Mouse (Mus musculus): ENCODE data around the gene Prcd.

The Prcd gene

DNA sequence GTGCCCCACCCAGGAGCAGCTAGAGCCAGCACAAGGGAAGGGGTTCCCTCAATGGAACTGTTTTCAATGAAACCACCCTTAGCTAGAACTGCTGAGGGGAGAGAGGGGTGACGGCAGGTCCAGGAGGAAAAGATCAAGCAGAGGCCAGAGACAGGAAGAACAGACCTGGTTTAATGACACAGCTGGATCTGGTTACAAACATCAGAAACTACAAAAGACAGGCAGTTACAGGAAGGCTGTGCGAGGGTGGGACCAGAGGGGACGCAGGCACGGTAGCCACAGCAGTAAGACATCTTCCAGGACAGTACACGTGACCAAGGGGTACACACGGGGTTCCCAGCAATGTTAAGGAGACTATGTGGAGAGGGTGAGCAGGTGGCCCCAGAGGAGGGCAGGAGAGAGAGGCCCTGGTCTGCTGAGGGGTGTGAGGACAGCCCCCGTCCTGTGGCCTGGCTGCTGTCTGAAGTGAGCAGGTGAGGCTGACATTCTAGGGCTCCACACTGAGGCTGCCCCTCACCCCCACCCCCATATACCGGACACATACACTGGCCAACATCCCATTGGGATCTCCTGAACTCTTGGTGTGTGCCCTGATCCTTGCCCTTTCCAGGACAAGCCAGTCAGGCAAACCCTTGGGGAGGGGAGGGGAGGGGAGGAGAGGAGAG, 7.8 kb upstream of the Prcd start:
- in situ Hi-C loops (cut with MboI; ENCODE audit: low pct_unique_long_range_greater_than_20kb in 1 of 2, low sequenced_read_pairs in 2 of 2, unreplicated experiment in 1 of 2) = loop anchor here in 1 of 2 experiments (10.0 kb wide), 1 partner anchor 159 kb away; no protein-coding TSS in a partner anchor

GRCm38 (mm10) chr11:116646136-116646535, 7.2 kb upstream of the Prcd start:
- in situ Hi-C loops (cut with MboI; ENCODE audit: low pct_unique_long_range_greater_than_20kb in 1 of 2, low sequenced_read_pairs in 2 of 2, unreplicated experiment in 1 of 2) = loop anchor here in 1 of 2 experiments (10.0 kb wide), 1 partner anchor 159 kb away; no protein-coding TSS in a partner anchor

DNA sequence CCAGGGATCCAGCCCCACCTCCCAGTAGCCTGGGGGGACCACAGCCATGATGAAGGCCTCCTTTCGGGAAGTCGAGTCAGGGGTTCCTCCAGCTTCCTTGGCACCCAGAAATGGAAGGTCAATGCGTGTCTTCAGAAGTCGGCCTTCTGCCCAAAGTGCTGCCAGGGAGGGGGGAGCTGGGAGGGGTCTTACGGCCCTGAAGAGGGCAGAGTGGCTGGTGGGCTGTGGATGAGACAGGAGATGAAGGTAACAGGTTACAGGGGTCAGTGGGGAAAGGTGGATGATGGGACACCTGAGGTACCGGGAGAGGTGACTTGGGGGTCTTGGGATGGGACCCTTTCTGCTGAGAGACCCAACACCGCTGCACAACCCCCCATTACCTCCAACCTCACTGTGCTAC, 6.6 kb upstream of the Prcd start:
- in situ Hi-C loops (cut with MboI; ENCODE audit: low pct_unique_long_range_greater_than_20kb in 1 of 2, low sequenced_read_pairs in 2 of 2, unreplicated experiment in 1 of 2) = loop anchor here in 1 of 2 experiments (10.0 kb wide), 1 partner anchor 158 kb away; no protein-coding TSS in a partner anchor

- in situ Hi-C loops (cut with MboI; ENCODE audit: low pct_unique_long_range_greater_than_20kb in 1 of 2, low sequenced_read_pairs in 2 of 2, unreplicated experiment in 1 of 2) = loop anchor here in 1 of 2 experiments (10.0 kb wide), 1 partner anchor 157 kb away; no protein-coding TSS in a partner anchor
Measured at GRCm38 (mm10) chr11:116647340-116647991, 5.9 kb upstream of the Prcd start.

DNA sequence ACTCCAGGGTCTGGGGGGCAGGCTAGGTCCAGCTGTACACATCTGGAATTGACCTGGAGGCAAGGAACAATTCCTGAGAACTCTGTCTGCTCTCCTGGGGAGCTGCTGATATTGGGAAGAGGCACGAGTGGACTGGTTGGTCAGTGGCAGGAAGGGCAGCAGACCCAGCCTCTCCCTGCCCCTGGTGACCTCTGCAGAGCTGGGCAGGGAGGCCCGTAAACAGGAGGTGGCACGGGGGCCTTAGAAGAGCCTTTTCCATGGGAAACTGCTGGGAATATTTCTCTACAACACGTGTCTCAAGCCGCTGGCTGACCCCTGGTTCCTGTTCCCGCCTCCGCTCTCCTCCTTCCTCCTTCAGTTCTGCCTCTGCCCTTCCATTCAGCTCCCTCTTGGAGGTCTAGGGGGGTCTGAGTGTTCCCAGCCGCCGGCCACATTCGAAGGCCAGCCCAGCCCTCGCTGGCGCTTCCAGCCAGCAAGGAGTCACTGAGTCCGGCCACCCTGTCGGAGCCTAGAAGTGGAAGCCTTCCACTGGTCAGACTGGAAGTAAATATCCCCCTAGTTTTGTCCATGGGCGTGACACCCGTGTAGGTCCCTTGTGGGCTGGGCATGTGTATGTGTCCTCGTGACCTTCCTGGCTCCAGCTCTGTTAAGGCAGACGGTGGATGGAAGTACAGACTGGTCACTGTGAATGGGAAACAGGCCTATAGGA, 5.0 kb upstream of the Prcd start:
- in situ Hi-C loops (cut with MboI; ENCODE audit: low pct_unique_long_range_greater_than_20kb in 1 of 2, low sequenced_read_pairs in 2 of 2, unreplicated experiment in 1 of 2) = loop anchor here in 1 of 2 experiments (10.0 kb wide), 1 partner anchor 156 kb away; no protein-coding TSS in a partner anchor

- in situ Hi-C loops (cut with MboI; ENCODE audit: low pct_unique_long_range_greater_than_20kb in 1 of 2, low sequenced_read_pairs in 2 of 2, unreplicated experiment in 1 of 2) = loop anchor here in 1 of 2 experiments (10.0 kb wide), 1 partner anchor 156 kb away; no protein-coding TSS in a partner anchor
Measured at GRCm38 (mm10) chr11:116648976-116649375, 4.4 kb upstream of the Prcd start.

GRCm38 (mm10) chr11:116649711-116650337, 3.5 kb upstream of the Prcd start:
- in situ Hi-C loops (cut with MboI; ENCODE audit: low pct_unique_long_range_greater_than_20kb in 1 of 2, low sequenced_read_pairs in 2 of 2, unreplicated experiment in 1 of 2) = loop anchor here in 1 of 2 experiments (10.0 to 25.0 kb wide), 2 partner anchors 155 to 387 kb away; no protein-coding TSS in a partner anchor

DNA sequence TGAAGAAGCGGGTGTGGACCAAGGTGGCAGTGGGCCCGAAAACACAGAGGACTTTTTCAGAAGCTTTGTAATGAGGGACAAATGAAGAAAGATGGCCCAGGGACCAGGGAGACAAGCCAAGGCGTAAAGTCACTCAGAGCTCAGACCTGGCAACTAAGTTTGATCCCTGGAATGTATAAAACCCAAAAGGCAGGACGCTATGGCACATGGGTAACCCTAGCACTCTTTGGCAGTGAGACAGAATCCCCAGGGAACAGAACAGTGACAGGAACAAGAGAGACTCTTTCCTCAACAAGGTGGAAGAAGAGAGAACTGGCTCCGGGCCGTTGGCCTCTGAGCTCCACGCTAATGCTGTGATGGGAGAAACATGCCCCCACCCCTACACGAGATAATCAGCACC, 2.5 kb upstream of the Prcd start:
- in situ Hi-C loops (cut with MboI; ENCODE audit: low pct_unique_long_range_greater_than_20kb in 1 of 2, low sequenced_read_pairs in 2 of 2, unreplicated experiment in 1 of 2) = loop anchor here in 1 of 2 experiments (25.0 kb wide), 1 partner anchor 386 kb away; no protein-coding TSS in a partner anchor

DNA sequence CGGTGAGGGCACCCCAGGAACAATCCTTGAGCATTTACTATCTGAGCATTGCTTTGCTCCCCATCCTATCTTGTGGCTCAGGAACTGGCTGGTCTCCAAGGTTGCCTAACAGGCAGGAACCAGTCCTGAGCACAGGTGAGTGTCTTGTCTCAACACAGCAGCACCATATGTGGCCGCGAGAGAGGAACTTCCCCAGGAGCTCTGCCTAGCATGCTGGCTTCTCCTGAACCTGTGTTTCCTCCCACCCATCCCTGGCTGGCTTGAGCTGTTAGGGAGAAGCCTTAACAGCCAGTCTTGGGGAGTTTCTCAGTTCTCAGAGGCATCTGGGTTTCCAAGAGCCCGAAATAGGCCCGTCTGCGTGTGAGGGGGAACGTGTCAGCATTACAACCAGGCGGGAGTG, 2.0 kb upstream of the Prcd start:
- in situ Hi-C loops (cut with MboI; ENCODE audit: low pct_unique_long_range_greater_than_20kb in 1 of 2, low sequenced_read_pairs in 2 of 2, unreplicated experiment in 1 of 2) = loop anchor here in 1 of 2 experiments (25.0 kb wide), 1 partner anchor 386 kb away; no protein-coding TSS in a partner anchor

GRCm38 (mm10) chr11:116652330-116653098, 820 bp upstream of the Prcd start:
- in situ Hi-C loops (cut with MboI; ENCODE audit: low pct_unique_long_range_greater_than_20kb in 1 of 2, low sequenced_read_pairs in 2 of 2, unreplicated experiment in 1 of 2) = loop anchor here in 1 of 2 experiments (25.0 kb wide), 1 partner anchor 385 kb away; no protein-coding TSS in a partner anchor

- in situ Hi-C loops (cut with MboI; ENCODE audit: low pct_unique_long_range_greater_than_20kb in 1 of 2, low sequenced_read_pairs in 2 of 2, unreplicated experiment in 1 of 2) = loop anchor here in 1 of 2 experiments (25.0 kb wide), 1 partner anchor 384 kb away; no protein-coding TSS in a partner anchor
Measured at GRCm38 (mm10) chr11:116653709-116654221, 431 bp downstream of the Prcd start.

DNA sequence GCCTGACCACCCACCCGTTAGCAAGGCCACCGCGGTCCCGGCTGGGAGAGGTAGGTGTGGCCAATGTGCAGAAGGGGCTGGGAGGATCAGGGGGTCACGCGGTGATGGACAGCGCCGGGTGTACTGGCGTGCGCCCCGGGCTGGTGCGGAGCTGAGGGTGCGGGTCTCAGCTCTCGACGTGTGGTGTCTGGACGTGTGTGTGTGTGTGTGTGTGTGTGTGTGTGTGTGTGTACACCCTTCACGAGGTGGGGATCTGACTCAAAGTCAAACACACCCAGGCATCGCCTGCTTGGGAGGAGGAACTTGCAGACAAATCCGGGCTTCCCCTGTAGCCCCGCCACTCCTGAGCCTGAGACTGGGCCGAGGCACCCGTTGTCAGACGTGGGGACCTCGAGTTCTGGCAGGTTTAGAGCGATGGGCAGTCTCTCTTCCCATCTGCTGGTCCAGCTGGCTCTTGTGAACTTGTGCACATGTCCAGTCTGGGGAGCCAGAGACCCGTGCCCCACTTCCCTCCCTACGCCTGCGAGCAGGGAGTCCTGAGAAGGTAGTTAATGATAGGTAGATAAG, 1.0 kb downstream of the Prcd start, which contains the start of gene Cygb:
Cygb (minus strand) TSS at position 59 of the 567 bp plus-strand sequence.
- in situ Hi-C loops (cut with MboI; ENCODE audit: low pct_unique_long_range_greater_than_20kb in 1 of 2, low sequenced_read_pairs in 2 of 2, unreplicated experiment in 1 of 2) = loop anchor here in 1 of 2 experiments (25.0 kb wide), 1 partner anchor 383 kb away; no protein-coding TSS in a partner anchor

DNA sequence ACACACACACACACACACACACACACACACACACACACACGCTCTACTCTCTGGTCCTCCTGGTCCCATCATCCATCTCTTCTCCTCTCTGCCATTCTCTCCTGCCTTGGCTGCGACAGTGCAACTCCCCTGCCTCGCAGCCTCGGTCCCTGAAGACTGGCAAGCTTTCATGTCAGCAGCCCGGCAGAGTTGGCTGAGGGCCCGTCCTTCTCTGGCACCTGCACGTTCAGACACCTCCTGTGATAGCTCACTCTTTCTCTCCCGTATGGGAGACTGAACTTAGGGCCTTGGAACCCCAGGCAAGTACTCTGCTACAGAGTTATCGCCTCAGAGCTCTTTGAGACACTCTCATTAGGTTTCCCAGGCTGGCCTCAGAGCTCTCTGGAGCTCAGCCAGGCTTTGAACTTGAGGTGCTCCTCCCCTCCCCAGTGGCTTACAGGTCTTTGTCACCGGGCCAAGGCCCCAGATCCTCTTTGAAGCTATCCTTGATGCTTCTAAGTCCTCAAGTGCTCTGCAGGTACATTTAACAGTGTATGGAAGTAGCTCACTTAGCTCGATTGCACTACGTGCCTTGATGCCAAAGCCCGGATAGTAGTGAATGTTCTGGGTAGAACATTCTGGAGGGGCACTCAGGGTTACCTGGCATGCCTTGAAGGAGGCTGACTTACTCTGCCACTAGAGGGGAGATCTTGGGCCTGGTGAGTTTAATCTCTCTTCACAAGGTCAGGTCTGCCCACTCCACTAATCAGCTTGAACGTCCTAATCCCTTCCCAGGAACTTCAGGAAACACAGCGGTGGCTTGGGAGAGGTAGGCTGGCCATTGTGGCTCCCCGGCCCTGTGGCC, 3.2 kb downstream of the Prcd start:
- in situ Hi-C loops (cut with MboI; ENCODE audit: low pct_unique_long_range_greater_than_20kb in 1 of 2, low sequenced_read_pairs in 2 of 2, unreplicated experiment in 1 of 2) = loop anchor here in 1 of 2 experiments (25.0 kb wide), 1 partner anchor 381 kb away; no protein-coding TSS in a partner anchor

DNA sequence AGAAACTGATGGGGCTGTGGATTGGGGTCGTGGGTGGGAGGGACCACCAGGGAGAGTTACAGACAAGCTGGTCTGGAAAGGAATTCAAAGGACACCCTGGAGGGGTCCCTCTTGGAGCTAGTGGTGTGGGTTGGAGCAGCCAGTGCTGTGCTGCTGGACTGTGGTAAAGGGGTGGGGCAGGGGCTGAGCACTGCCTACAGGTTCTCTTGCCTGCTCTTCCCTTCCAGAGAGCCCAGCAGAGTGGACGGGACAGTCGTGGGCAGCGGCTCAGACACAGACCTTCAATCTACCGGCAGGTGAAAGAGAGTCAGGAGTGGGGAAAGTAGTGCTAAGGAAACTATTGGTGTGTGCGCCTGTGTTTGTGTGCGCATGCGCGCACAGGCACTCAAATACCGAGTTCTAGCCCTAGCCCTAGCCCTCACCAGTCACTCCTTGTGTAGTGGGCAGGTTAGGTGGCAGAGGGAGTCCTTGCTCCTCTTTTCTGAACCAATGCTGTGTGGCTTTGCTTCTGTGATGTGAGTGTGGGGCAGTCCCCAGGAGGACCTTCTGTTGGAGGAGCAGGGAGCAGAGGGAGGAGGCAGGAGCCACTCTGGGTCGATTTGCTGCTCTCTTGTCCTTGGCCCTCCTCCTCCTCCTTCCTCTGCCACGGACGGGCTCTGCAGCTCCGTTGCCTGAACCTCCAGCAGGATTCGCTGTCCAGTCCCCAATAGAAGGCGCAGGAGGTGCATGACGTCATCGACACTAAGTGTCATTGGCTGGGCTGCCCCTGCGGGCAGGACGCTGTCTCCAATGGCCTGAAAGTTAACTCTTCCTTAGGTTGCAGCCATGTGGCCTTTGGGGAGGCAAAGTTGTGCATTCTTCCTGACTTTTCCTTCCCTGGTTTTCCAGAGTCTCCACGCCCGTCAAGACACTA, 4.2 kb downstream of the Prcd start:
- in situ Hi-C loops (cut with MboI; ENCODE audit: low pct_unique_long_range_greater_than_20kb in 1 of 2, low sequenced_read_pairs in 2 of 2, unreplicated experiment in 1 of 2) = loop anchor here in 1 of 2 experiments (25.0 kb wide), 1 partner anchor 380 kb away; no protein-coding TSS in a partner anchor

GRCm38 (mm10) chr11:116658238-116658637, 4.9 kb downstream of the Prcd start:
- in situ Hi-C loops (cut with MboI; ENCODE audit: low pct_unique_long_range_greater_than_20kb in 1 of 2, low sequenced_read_pairs in 2 of 2, unreplicated experiment in 1 of 2) = loop anchor here in 1 of 2 experiments (25.0 kb wide), 1 partner anchor 379 kb away; no protein-coding TSS in a partner anchor

Measured in mouse embryonic stem cell (cell line).